Comparison of ENCODE assay signal across 22 mouse cellular contexts in the genomic region with DNA sequence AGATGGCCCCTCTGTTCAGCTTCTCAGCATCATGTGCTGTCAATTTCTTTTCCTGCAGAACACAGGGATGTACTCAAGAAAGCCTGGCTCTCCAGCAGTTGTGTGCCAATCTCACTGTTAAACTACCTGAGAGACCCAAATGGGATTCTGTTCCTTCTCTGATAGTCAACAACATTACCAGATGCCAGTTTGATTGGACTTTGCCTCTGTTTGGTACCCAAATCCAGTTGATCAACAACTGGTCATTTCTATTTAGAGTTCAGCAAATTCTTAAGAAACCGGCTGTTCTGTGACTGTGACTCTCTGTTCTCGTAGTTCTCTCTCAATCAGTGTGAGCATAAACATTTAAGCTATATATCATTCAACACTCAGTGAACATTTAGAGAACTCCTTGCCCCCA. TPM values are rescaled to one million over a fixed set of nuclear protein-coding genes. Genes with fewer than 3 reads are reported as not detected.
A peak's percentile ranks its signal among the peaks of the same experiment; 100 is the strongest.
DNase-seq lines count a peak whose midpoint lies in the region; ATAC-seq and TF ChIP-seq lines count a peak whose summit lies in the region.
"Had no signal": no experiment of that assay in that cellular context is flagged by ENCODE, and none has a peak within 500 bp of the region (broad histone marks: within the 10 kb centered on the region; RNA-seq: fewer than 3 reads in every experiment).

No protein-coding gene starts in this region.

- DNase-seq in heart, adult 11 months = peak; percentile 48
- no peak for DNase-seq in heart, adult 2 months
- DNase-seq in kidney, adult 2 months = peak; percentile 51
- DNase-seq in kidney, adult 18-20 months = no peak
- peak; percentile 57 for DNase-seq in kidney, adult 9 months
- DNase-seq in kidney, adult 11 months = no peak
- peak; percentile 82 for DNase-seq in liver, adult 2 months (ENCODE audit: extremely low read depth, low read depth, low spot score)
- no peak for DNase-seq in liver, embryonic 11.5 days (ENCODE audit: low spot score)
- DNase-seq: adrenal gland, adult 2 months; adrenal gland, adult 8-10 months; adrenal gland, postnatal 10 days; adrenal gland, postnatal 14 days; adrenal gland, postnatal 25 days; adrenal gland, postnatal 36 days; B cell, adult 2 months; cerebellum, adult 11 months; cerebellum, adult 11-12 months had no signal

- no peak overlapping the region for H3K9ac ChIP-seq in heart, adult 2 months (ENCODE audit: low read depth, low read length)
- H3K9ac ChIP-seq in liver, adult 2 months (ENCODE audit: low read depth, low read length) = 0 out of 2 replicates have a peak overlapping the region, but pooled peaks have one; percentile 21
- H3K9ac ChIP-seq in liver, embryonic 11.5 days (ENCODE audit: low read depth, low read length) = no peak overlapping the region

- no peak overlapping the region for H3K4me3 ChIP-seq in heart, adult 2 months
- H3K4me3 ChIP-seq in kidney, adult 2 months (ENCODE audit: insufficient read depth, low read depth, low read length) = no peak overlapping the region
- no peak overlapping the region for H3K4me3 ChIP-seq in liver, adult 2 months (ENCODE audit: insufficient read depth, low read depth, low read length)
- H3K4me3 ChIP-seq in liver, embryonic 11.5 days (ENCODE audit: low read depth, low read length) = no peak overlapping the region

- no peak for ATAC-seq in liver, embryonic 11.5 days (replicated peaks; ENCODE audit: low FRiP score)
- ATAC-seq: activated CD4-positive, CD25-positive, alpha-beta regulatory T cell, adult 4 months; CD4-positive, CD25-positive, alpha-beta regulatory T cell, adult 4 months; Patski had no signal

- no peaks in the 10 kb centered on the region for H3K4me1 ChIP-seq in heart, adult 2 months (ENCODE audit: control insufficient read depth, insufficient read depth, low read length)
- peaks cover 9% of the 10 kb centered on the region; the same call in 1 of the 2 replicates for H3K4me1 ChIP-seq in kidney, adult 2 months (ENCODE audit: control insufficient read depth, insufficient read depth, low read length)
- peaks cover 37% of the 10 kb centered on the region for H3K4me1 ChIP-seq in liver, adult 2 months (ENCODE audit: control insufficient read depth, insufficient read depth, low read length)
- no peaks in the 10 kb centered on the region for H3K4me1 ChIP-seq in liver, embryonic 11.5 days (replicated peaks; ENCODE audit: control insufficient read depth, insufficient read depth, low read length)

- intact Hi-C loops in heart, adult 2 months (cut with DNase I) = no loop called here

- H3K27ac ChIP-seq in heart, adult 2 months = no peak overlapping the region
- no peak overlapping the region for H3K27ac ChIP-seq in kidney, adult 2 months (ENCODE audit: insufficient read depth, low read depth, low read length)
- peak overlapping the region; percentile 85 for H3K27ac ChIP-seq in liver, adult 2 months (replicated peaks; ENCODE audit: insufficient read depth, low read depth, low read length)
- H3K27ac ChIP-seq in liver, embryonic 11.5 days (ENCODE audit: low read depth, low read length) = no peak overlapping the region

- H3K27me3 ChIP-seq in heart, adult 2 months (ENCODE audit: control insufficient read depth, insufficient read depth, low read length) = no peaks in the 10 kb centered on the region
- H3K27me3 ChIP-seq in kidney, adult 2 months (replicated peaks; ENCODE audit: control insufficient read depth, insufficient read depth, low read length) = no peaks in the 10 kb centered on the region
- H3K27me3 ChIP-seq in liver, adult 2 months (ENCODE audit: control insufficient read depth, insufficient read depth, low read length) = no peaks in the 10 kb centered on the region
- no peaks in the 10 kb centered on the region for H3K27me3 ChIP-seq in liver, embryonic 11.5 days (replicated peaks; ENCODE audit: control insufficient read depth, insufficient read depth, low read length)
- H3K27me3 ChIP-seq: CH12.LX, Patski had no signal

- no peak for TF ChIP-seq CTCF in heart, adult 2 months (IDR thresholded peaks at IDR 0.05)
- TF ChIP-seq CTCF in kidney, adult 2 months (conservative IDR thresholded peaks at IDR 0.05; ENCODE audit: insufficient read depth, insufficient read length, low read depth, low read length) = no peak
- no peak for TF ChIP-seq CTCF in liver, adult 2 months (IDR thresholded peaks at IDR 0.05; ENCODE audit: low read depth, low read length)

- no peaks in the 10 kb centered on the region for H3K36me3 ChIP-seq in heart, adult 2 months (ENCODE audit: control insufficient read depth, insufficient read depth, low read length)
- no peaks in the 10 kb centered on the region for H3K36me3 ChIP-seq in kidney, adult 2 months (ENCODE audit: control insufficient read depth, insufficient read depth, low read length)
- H3K36me3 ChIP-seq in liver, adult 2 months (ENCODE audit: control insufficient read depth, insufficient read depth, low read length) = no peaks in the 10 kb centered on the region
- H3K36me3 ChIP-seq in liver, embryonic 11.5 days (ENCODE audit: control insufficient read depth, insufficient read depth, low read length) = no peaks in the 10 kb centered on the region
- H3K36me3 ChIP-seq: G1E had no signal

- no peak for TF ChIP-seq EP300 in heart, adult 2 months (IDR thresholded peaks at IDR 0.05; ENCODE audit: insufficient read depth, low read depth, low read length)

- H3K79me2 ChIP-seq in heart, adult 2 months (replicated peaks; ENCODE audit: control insufficient read depth, insufficient read depth, low read length) = no peaks in the 10 kb centered on the region
- H3K79me2 ChIP-seq in liver, adult 2 months (ENCODE audit: control insufficient read depth, insufficient read depth, low read length) = no peaks in the 10 kb centered on the region

- no peak for TF ChIP-seq POLR2A in heart, adult 2 months (IDR thresholded peaks at IDR 0.05; ENCODE audit: insufficient read depth, low read depth, low read length)
- TF ChIP-seq POLR2A in kidney, adult 2 months (IDR thresholded peaks at IDR 0.05; ENCODE audit: low read depth, low read length) = no peak
- no peak for TF ChIP-seq POLR2A in liver, adult 2 months (IDR thresholded peaks at IDR 0.05; ENCODE audit: extremely low read depth, insufficient read depth, low read length)

- H3K4me2 ChIP-seq in liver, embryonic 11.5 days = no peak overlapping the region

- WGBS in heart, adult 2 months = 94% methylated on average over 2 of the region's 2 CpGs
- 65% methylated on average over 2 of the region's 2 CpGs for WGBS in kidney, adult 2 months
- WGBS in liver, adult 2 months = 26% methylated on average over 2 of the region's 2 CpGs
- 82% methylated on average over 2 of the region's 2 CpGs for WGBS in liver, embryonic 11.5 days

- H3K9me3 ChIP-seq in liver, embryonic 11.5 days (ENCODE audit: control insufficient read depth, low read length) = no peaks in the 10 kb centered on the region
- H3K9me3 ChIP-seq: G1E had no signal

RNA-seq across cellular contexts. Expression of gene Ostc, which starts 28.0 kb away (rescaled TPM):
- total RNA-seq in heart, adult 2 months (2021) = 10 to 100 TPM; 46.7 to 50.9 TPM
- 32.8 and 61.5 TPM in 2 replicates for polyA plus RNA-seq in heart, adult 2 months (2012; rRNA removed)
- polyA plus RNA-seq in kidney, adult 2 months (2012; rRNA removed) = 34.1 and 39.8 TPM in 2 replicates
- total RNA-seq in liver, adult 2 months (2014; rRNA removed) = 130 and 135 TPM in 2 replicates
- 42.9 and 49.5 TPM in 2 replicates for polyA plus RNA-seq in liver, adult 2 months (2012; rRNA removed)
- 314 and 321 TPM in 2 replicates for polyA plus RNA-seq in liver, embryonic 11.5 days (2014; fragmentation: Nextera tagmentation; extraction: Ambion mirVana)

RNA-seq across cellular contexts. Expression of gene Rpl34, which starts 49.0 kb away (rescaled TPM):
- total RNA-seq in heart, adult 2 months (2021) = 100 to 1,000 TPM; 343 to 379 TPM
- 757 and 809 TPM in 2 replicates for polyA plus RNA-seq in heart, adult 2 months (2012; rRNA removed)
- polyA plus RNA-seq in kidney, adult 2 months (2012; rRNA removed) = 1,334 and 1,388 TPM in 2 replicates
- 688 and 745 TPM in 2 replicates for total RNA-seq in liver, adult 2 months (2014; rRNA removed)
- 420 and 499 TPM in 2 replicates for polyA plus RNA-seq in liver, adult 2 months (2012; rRNA removed)
- polyA plus RNA-seq in liver, embryonic 11.5 days (2014; fragmentation: Nextera tagmentation; extraction: Ambion mirVana) = 1,055 and 1,138 TPM in 2 replicates

Comparison
In these comparisons a context has a peak if more than half of its experiments do, and no peak if none do; other contexts are left out.
1. DNase-seq: peak in heart, adult 11 months (single experiment), kidney, adult 2 months (single experiment), kidney, adult 9 months (single experiment) and liver, adult 2 months (single experiment); none in heart, adult 2 months (0 of 2), kidney, adult 18-20 months (single experiment), kidney, adult 11 months (single experiment) and liver, embryonic 11.5 days (single experiment).